12 mouse cellular contexts compared by ENCODE assay signal in genomic region chr10:80971533-80971932, GRCm38 (mm10). TPM values are rescaled to one million over a fixed set of nuclear protein-coding genes. Genes with fewer than 3 reads are reported as not detected.
DNase-seq lines count a peak whose midpoint lies in the region; ATAC-seq and TF ChIP-seq lines count a peak whose summit lies in the region.
"Had no signal": no experiment of that assay in that cellular context is flagged by ENCODE, and none has a peak within 500 bp of the region (broad histone marks: within the 10 kb centered on the region; RNA-seq: fewer than 3 reads in every experiment).

No protein-coding gene starts in this region.

- no peak for TF ChIP-seq CTCF in gastrocnemius, adult 2 months (IDR thresholded peaks at IDR 0.05)
- no peak for TF ChIP-seq CTCF in layer of hippocampus, adult 2 months (conservative IDR thresholded peaks at IDR 0.05)

- no peak for DNase-seq in gastrocnemius, adult 2 months
- DNase-seq in gastrocnemius, postnatal 25 days: no peak
- peak; percentile 80 for DNase-seq in adrenal gland, adult 2 months
- peak; percentile 83 for DNase-seq in kidney, adult 11 months
- peak; percentile 75 to 86 for DNase-seq in kidney, postnatal 25 days
- no peak for DNase-seq in layer of hippocampus, adult 2 months (ENCODE audit: low spot score in 2 of 2)
- no peak for DNase-seq in layer of hippocampus, postnatal 25 days (ENCODE audit: extremely low spot score in 1 of 2, low spot score in 1 of 2)
- DNase-seq: cerebellum, adult 2 months; heart, adult 2 months had no signal

- ATAC-seq in inflammation-experienced regulatory T-cells, adult 6 months: no peak

- intact Hi-C loops in gastrocnemius, adult 2 months (cut with DNase I): no loop called here

- no peak overlapping the region for H3K4me3 ChIP-seq in gastrocnemius, adult 2 months
- no peak overlapping the region for H3K4me3 ChIP-seq in layer of hippocampus, adult 2 months
- H3K4me3 ChIP-seq: heart, adult 2 months; hindbrain, embryonic 12.5 days had no signal

- peak overlapping the region; percentile 3; the same call in 1 of the 2 replicates for H3K27ac ChIP-seq in gastrocnemius, adult 2 months
- no peak overlapping the region; the same call in 1 of the 2 replicates for H3K27ac ChIP-seq in layer of hippocampus, adult 2 months
- H3K27ac ChIP-seq: heart, adult 2 months; hindbrain, embryonic 12.5 days; liver, embryonic 14.5 days had no signal

RNA-seq across cellular contexts. Expression of gene Gadd45b, which starts 41.7 kb away (rescaled TPM):
- 10 to 100 TPM; 23.6 to 28.4 TPM for total RNA-seq in gastrocnemius, adult 2 months (2021)
- 10 to 100 TPM; 12.7 to 30.0 TPM for total RNA-seq in gastrocnemius, postnatal 25 days (2021)
- total RNA-seq in adrenal gland, adult 2 months (2021): 10 to 100 TPM; 25.6 to 84.9 TPM
- 37.6 and 50.8 TPM in 2 replicates for polyA plus RNA-seq in adrenal gland, adult 2 months (2012; rRNA removed)
- total RNA-seq in layer of hippocampus, adult 2 months (2021): 10 to 100 TPM; 17.0 to 17.5 TPM
- polyA plus RNA-seq in inflammation-experienced regulatory T-cells, adult 6 months (2017; shearing (Covaris generic)): 10 to 100 TPM; 26.4 to 51.5 (median 39.3) TPM
- 10 to 100 TPM; 15.0 to 16.7 TPM for total RNA-seq in layer of hippocampus, postnatal 25 days (2021)

RNA-seq across cellular contexts. Expression of gene Gng7, which starts 43.2 kb away (rescaled TPM):
- 1 to 10 TPM in 1 of 2 experiments, under 1 TPM in 1; 0.66 to 1.0 TPM for total RNA-seq in gastrocnemius, adult 2 months (2021)
- 1 to 10 TPM in 1 of 2 experiments, under 1 TPM in 1; 0.61 to 1.1 TPM for total RNA-seq in gastrocnemius, postnatal 25 days (2021)
- total RNA-seq in adrenal gland, adult 2 months (2021): 1 to 10 TPM; 5.4 to 9.2 TPM
- 8.5 and 8.6 TPM in 2 replicates for polyA plus RNA-seq in adrenal gland, adult 2 months (2012; rRNA removed)
- 100 to 1,000 TPM; 161 to 176 TPM for total RNA-seq in layer of hippocampus, adult 2 months (2021)
- polyA plus RNA-seq in inflammation-experienced regulatory T-cells, adult 6 months (2017; shearing (Covaris generic)): not detected
- total RNA-seq in layer of hippocampus, postnatal 25 days (2021): 100 to 1,000 TPM; 180 to 184 TPM

RNA-seq across cellular contexts. Expression of gene Lmnb2, which starts 53.5 kb away (rescaled TPM):
- 1 to 10 TPM; 1.9 to 3.0 TPM for total RNA-seq in gastrocnemius, adult 2 months (2021)
- 1 to 10 TPM; 3.7 to 5.1 TPM for total RNA-seq in gastrocnemius, postnatal 25 days (2021)
- total RNA-seq in adrenal gland, adult 2 months (2021): 10 to 100 TPM; 10.8 to 11.4 TPM
- polyA plus RNA-seq in adrenal gland, adult 2 months (2012; rRNA removed): 16.2 and 17.9 TPM in 2 replicates
- total RNA-seq in layer of hippocampus, adult 2 months (2021): 10 to 100 TPM; 20.8 to 21.9 TPM
- 1 to 10 TPM; 2.4 to 4.5 (median 3.5) TPM for polyA plus RNA-seq in inflammation-experienced regulatory T-cells, adult 6 months (2017; shearing (Covaris generic))
- total RNA-seq in layer of hippocampus, postnatal 25 days (2021): 10 to 100 TPM; 17.5 to 19.6 TPM

RNA-seq across cellular contexts. Expression of gene Diras1, which starts 53.9 kb away (rescaled TPM):
- under 1 TPM in 1 of 2 experiments, not detected in 1; 0.08 TPM for total RNA-seq in gastrocnemius, adult 2 months (2021)
- total RNA-seq in gastrocnemius, postnatal 25 days (2021): under 1 TPM in 1 of 2 experiments, not detected in 1; 0.51 TPM
- 1 to 10 TPM; 1.4 to 3.6 TPM for total RNA-seq in adrenal gland, adult 2 months (2021)
- polyA plus RNA-seq in adrenal gland, adult 2 months (2012; rRNA removed): 2.1 and 2.4 TPM in 2 replicates
- total RNA-seq in layer of hippocampus, adult 2 months (2021): 100 to 1,000 TPM in 1 of 2 experiments, 10 to 100 TPM in 1; 95.2 to 100 TPM
- polyA plus RNA-seq in inflammation-experienced regulatory T-cells, adult 6 months (2017; shearing (Covaris generic)): not detected
- 100 to 1,000 TPM in 1 of 2 experiments, 10 to 100 TPM in 1; 98.7 to 103 TPM for total RNA-seq in layer of hippocampus, postnatal 25 days (2021)
- total RNA-seq: heart, adult 2 months had no signal
- polyA plus RNA-seq: liver, embryonic 14.5 days had no signal

Comparison
In these comparisons a context has a peak if more than half of its experiments do, and no peak if none do; other contexts are left out.
1. DNase-seq: peak in adrenal gland, adult 2 months (single experiment), kidney, adult 11 months (single experiment) and kidney, postnatal 25 days (2 of 2); none in gastrocnemius, adult 2 months (single experiment), gastrocnemius, postnatal 25 days (single experiment), layer of hippocampus, adult 2 months (0 of 2) and layer of hippocampus, postnatal 25 days (0 of 2).
2. RNA of gene Gng7, which starts 43.2 kb away (total RNA-seq): 180 to 184 TPM in layer of hippocampus, postnatal 25 days and 161 to 176 TPM in layer of hippocampus, adult 2 months; 5.4 to 9.2 TPM in adrenal gland, adult 2 months, 0.61 to 1.1 TPM in gastrocnemius, postnatal 25 days and 0.66 to 1.0 TPM in gastrocnemius, adult 2 months; every median in the first group is over 10 times any median in the second.